Mouse (Mus musculus): ENCODE results near the gene Ctnnd1.

GRCm38 (mm10) chr2:84679016-84679415 lies 28.5 kb upstream of the Ctnnd1 start, which contains the start of gene Tmx2:
- no peak for TF ChIP-seq CTCF (IDR thresholded peaks at IDR 0.05)
- no peak for TF ChIP-seq POLR2A (IDR thresholded peaks at IDR 0.05; ENCODE audit: insufficient read depth, low read depth, low read length)
- TF ChIP-seq EP300 (IDR thresholded peaks at IDR 0.05; ENCODE audit: insufficient read depth, low read depth, low read length) = no peak
